Mouse (Mus musculus): ENCODE data around the gene Dnajc12.
"Not testable (repeated sequence)": the region's sequence is repeated elsewhere in the genome, so short reads cannot be mapped to it uniquely, and the experiment has no call there.

Dnajc12 gene

GRCm38 (mm10) chr10:63429785-63430305, 47.6 kb downstream of the Dnajc12 start, which contains the start of gene Ctnna3:
Gene Ctnna3, plus strand, starts transcription at chr10:63430098.
- peak; percentile 83 to 85 for DNase-seq (ENCODE audit: low spot score in 2 of 2)

GRCm38 (mm10) chr10:63431221-63431736, 49.0 kb downstream of the Dnajc12 start:
- DNase-seq (ENCODE audit: low spot score in 2 of 2) = no peak

- no peak for DNase-seq (ENCODE audit: low spot score in 2 of 2)
These were observed 49.9 kb downstream of the Dnajc12 start for GRCm38 (mm10) chr10:63432099-63432498.

DNA sequence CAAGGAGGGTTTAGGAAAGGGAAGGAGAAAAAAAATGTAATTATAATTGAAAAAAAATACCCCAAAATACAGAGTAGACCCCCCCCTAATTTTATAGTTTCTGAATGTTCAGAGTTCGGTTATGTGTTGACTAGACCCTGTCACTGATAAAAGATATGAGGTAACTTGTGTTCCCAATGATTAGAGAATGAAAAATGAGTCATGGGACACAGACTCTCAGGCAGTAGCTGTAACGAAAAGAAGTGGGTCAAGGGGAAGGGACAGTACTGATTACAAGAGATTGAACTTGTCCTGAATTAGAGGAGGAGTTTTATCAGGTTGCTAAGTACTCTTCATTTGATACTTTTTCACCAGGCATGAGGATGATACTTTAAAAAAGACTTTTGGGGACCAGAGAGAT, 50.6 kb downstream of the Dnajc12 start:
- DNase-seq (ENCODE audit: low spot score in 2 of 2) = no peak

DNA sequence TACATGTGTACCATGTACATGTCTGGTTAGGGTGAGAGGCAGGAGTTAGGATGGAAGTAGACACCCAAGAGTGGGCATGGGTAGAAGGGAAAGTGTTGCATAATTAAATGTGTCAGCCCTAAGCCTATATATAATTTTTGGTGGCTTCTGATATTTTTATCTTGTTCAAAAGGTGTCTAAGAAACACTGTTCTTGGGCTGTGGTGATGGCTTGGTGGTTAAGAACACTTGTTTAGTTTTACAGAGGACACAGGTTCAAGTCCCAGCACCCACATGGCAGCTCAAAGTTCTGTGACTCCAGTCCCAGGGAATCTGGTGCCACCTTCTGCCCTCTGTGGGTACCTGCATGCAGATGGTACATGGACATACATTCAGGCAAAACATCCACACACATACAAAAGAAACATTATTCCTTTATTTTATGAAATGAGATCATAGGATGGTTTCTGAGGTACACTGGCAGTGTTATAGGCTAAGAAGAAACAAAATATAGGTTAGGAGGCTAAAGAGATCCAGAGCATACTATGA, 56.6 kb downstream of the Dnajc12 start:
- no peak for DNase-seq (ENCODE audit: low spot score in 2 of 2)

DNA sequence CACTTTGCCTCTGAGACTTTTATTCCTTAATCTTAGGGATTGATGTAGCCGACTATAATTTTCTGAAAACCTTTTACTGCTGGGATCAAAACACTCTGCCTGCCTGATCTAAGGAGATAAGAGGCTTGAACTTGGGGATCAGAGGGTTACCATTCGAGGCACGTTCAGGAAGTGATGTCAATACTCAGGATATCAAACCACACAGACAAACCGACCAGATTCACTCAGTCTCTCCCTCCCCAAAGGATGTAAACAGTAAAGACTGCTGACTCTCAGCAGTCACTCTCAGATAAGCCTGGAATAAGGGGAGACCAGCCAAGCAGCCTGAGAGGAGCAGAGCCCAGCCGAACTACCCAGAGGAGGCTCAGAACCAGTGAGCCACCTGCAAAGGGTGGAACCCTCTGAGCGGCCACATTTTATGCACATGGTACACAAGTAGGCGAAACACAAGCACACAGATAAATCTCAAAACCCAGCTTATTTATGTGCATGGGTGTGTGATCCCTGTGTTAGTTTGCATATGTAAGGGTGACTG, 57.5 kb downstream of the Dnajc12 start:
- no peak for DNase-seq (ENCODE audit: low spot score in 2 of 2)

DNA sequence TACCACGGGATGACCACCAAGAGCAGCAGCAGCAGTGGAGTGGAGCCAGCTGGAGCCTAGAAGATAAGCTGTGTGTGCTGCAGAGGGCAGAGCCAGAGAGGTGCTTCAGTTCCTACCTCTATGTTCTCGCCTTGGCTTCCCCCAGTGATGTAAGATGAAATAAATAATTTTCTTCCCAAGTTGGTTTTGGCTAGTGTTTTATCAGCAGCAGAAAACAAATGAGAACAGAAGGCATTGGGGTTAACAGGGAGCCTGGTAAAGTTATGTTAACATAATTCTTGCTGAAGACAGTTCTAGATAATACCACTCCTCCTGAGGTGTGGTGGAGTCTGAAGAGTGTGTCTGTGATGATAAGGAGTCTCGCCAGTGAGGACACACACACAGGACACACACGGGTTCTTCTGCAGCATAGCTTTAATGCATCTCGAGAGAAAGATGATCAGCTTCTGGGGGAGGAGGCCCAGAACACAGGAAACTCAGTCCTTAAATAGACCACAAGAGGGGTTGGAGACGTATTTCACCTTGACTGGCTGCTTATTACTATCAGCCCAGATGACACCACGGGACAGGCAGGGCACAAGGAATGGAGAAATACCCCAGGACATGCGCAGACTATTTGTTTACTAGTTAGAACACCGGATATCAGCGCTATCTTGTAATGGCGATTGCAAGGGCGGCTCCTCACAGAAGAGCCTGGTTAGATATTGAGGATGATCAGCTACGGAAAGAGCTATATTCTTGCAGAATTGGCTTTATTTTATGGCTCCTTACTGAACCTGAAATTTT, 62.6 kb downstream of the Dnajc12 start:
- not testable (repeated sequence) for DNase-seq (ENCODE audit: low spot score in 2 of 2)

- no peak for DNase-seq (ENCODE audit: low spot score in 2 of 2)
These were observed 71.7 kb downstream of the Dnajc12 start for GRCm38 (mm10) chr10:63453926-63454325.

DNA sequence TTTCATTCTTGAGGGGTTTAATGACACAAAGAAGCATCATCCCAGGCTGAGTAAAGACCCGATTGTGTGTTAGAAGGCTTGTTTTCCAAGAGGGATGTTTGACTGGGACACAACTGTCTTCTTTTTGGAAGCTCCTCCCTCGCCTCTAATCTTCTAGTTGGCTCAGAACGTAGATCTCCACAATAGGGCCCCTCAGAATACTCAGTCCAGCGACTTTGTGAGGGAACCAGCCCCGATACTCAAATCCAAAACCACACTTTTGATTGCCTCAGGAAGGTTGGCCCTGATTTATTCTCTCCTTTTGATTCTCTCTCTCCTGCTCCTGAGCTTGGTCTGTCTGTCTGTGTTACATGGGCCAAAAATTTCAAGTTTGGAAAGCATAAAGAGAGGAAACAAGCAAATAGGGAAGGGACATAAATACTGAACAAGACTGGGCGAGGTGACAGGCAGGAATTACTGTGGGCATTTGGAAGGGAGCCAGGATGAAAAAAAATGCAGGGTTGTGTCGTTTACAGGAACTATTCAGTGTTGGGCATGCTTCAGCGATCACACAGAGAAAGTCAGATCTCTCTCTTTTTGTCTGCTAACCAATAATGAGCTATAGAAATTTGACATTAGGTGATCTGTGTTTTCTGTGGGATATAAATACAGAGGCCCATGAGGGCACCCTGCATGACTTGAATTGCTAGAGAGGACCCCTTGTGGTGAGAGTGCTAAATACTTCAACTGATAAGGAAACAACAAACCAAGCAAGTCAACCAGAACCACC, 73.1 kb downstream of the Dnajc12 start:
- no peak for DNase-seq (ENCODE audit: low spot score in 2 of 2)

GRCm38 (mm10) chr10:63457292-63458128, 75.3 kb downstream of the Dnajc12 start:
- DNase-seq (ENCODE audit: low spot score in 2 of 2) = no peak

All from frontal cortex, postnatal 10 days (tissue).